Mouse (Mus musculus) heart, postnatal 0 days (tissue): ENCODE results near the gene Top1.

Source experiments
- CTCF ChIP-seq: IDR thresholded peaks from 2 replicates; pipeline ENCODE4 v1.5.1; 2016; ENCODE audit warnings: antibody characterized with exemption, control low read depth, low read depth
- EP300 ChIP-seq: IDR thresholded peaks from 2 replicates; pipeline ENCODE4 v1.6.1; 2016; ENCODE audit warnings: antibody characterized with exemption, low read depth

DNA sequence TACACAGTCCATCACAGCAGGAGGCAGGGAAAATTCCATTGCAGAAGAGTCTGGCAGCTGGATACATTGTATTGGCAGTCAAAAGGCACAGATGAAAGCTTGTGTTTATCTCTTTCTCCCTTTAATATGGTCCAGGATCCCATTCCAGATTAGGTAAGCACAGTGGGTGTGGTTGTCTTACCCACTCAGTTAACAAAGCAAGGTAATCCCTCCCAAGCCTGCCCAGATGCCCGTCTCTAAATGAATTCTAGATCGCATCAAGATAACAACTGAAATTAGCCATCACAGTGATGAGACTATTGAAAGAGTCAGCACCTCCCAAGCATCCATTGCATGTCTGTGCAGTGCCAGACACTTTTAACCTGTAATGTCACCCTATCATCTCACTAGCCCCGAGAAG is 23.0 kb upstream of the Top1 start:
- no peak for TF ChIP-seq EP300
- TF ChIP-seq CTCF = no peak
